Mouse (Mus musculus) thymus, postnatal 0 days (tissue): ENCODE data around the gene Rtl8c. TPM values are rescaled to one million over a fixed set of nuclear protein-coding genes. Genes with fewer than 3 reads are reported as not detected.
"Not testable (repeated sequence)": the region's sequence is repeated elsewhere in the genome, so short reads cannot be mapped to it uniquely, and the experiment has no call there.

Experiments
- DNase-seq: peaks from one replicate; pipeline ENCODE4 v3.0.0-alpha.2; 2015; ENCODE audit warnings: low spot score
- polyA plus RNA-seq: library from polyadenylated mRNA; unstranded; fragments of >200 nt; fragmentation: Nextera tagmentation; extraction: Ambion mirVana; gene quantifications from 2 replicates; pipeline ENCODE4 v1.2.1, GENCODE M21; 2015

Rtl8c gene
- polyA plus RNA-seq, result 16.4 and 16.8 TPM in 2 replicates

- DNase-seq, result peak; percentile 72
Measured at GRCm38 (mm10) chrX:53607242-53608121, at the start of gene Rtl8c. TSS of gene Rtl8c (plus strand) at chrX:53608032.

- no peak for DNase-seq
Measured at GRCm38 (mm10) chrX:53579311-53579710, 28.5 kb upstream of the Rtl8c start.

GRCm38 (mm10) chrX:53581407-53581806 is 26.4 kb upstream of the Rtl8c start:
- not testable (repeated sequence) for DNase-seq

- DNase-seq, result not testable (repeated sequence)
Measured at GRCm38 (mm10) chrX:53583404-53583803, 24.4 kb upstream of the Rtl8c start.

- peak; percentile 9 for DNase-seq
Measured at GRCm38 (mm10) chrX:53599993-53600392, 7.8 kb upstream of the Rtl8c start.

- not testable (repeated sequence) for DNase-seq
Measured at GRCm38 (mm10) chrX:53606176-53606575, 1.7 kb upstream of the Rtl8c start.

GRCm38 (mm10) chrX:53608122-53608813 is 436 bp downstream of the Rtl8c start:
- DNase-seq, result no peak

GRCm38 (mm10) chrX:53608879-53609278 is 1.0 kb downstream of the Rtl8c start, which contains the start of gene Gm14597:
TSS of gene Gm14597 (minus strand) at chrX:53608979.
- not testable (repeated sequence) for DNase-seq

GRCm38 (mm10) chrX:53610571-53610970 is 2.7 kb downstream of the Rtl8c start:
- DNase-seq, result peak; percentile 64

GRCm38 (mm10) chrX:53611395-53611794 is 3.6 kb downstream of the Rtl8c start:
- not testable (repeated sequence) for DNase-seq

- DNase-seq, result not testable (repeated sequence)
Measured at GRCm38 (mm10) chrX:53638107-53638506, 30.3 kb downstream of the Rtl8c start.

- DNase-seq, result not testable (repeated sequence)
Measured at GRCm38 (mm10) chrX:53642604-53642979, 34.8 kb downstream of the Rtl8c start.

GRCm38 (mm10) chrX:53642980-53643961 is 35.4 kb downstream of the Rtl8c start, which contains the start of gene Rtl8a:
TSS of gene Rtl8a (minus strand) at chrX:53643682.
- peak; percentile 56 for DNase-seq

GRCm38 (mm10) chrX:53645885-53646284 is 38.1 kb downstream of the Rtl8c start:
- DNase-seq, result no peak

GRCm38 (mm10) chrX:53652917-53653316 is 45.1 kb downstream of the Rtl8c start:
- not testable (repeated sequence) for DNase-seq

Other genes with a start within 250 kb of the Rtl8c start
- 41.4 and 42.1 TPM in 2 replicates for gene Mospd1, start 237.5 kb upstream of the Rtl8c start, polyA plus RNA-seq
- gene Etd, start 173.1 kb upstream of the Rtl8c start, polyA plus RNA-seq, result 0.30 TPM in 1 of 2 replicates, not detected in the other
- not detected in 2 replicates for gene Gm14597, start 947 bp downstream of the Rtl8c start, polyA plus RNA-seq
- 45.1 and 48.1 TPM in 2 replicates for gene Rtl8a, start 35.6 kb downstream of the Rtl8c start, polyA plus RNA-seq
- gene Rtl8b, start 62.4 kb downstream of the Rtl8c start, polyA plus RNA-seq, result 39.8 and 41.2 TPM in 2 replicates
- gene 4930502E18Rik, start 116.8 kb downstream of the Rtl8c start, polyA plus RNA-seq, result not detected in 2 replicates
- gene 1700013H16Rik, start 149.8 kb downstream of the Rtl8c start, polyA plus RNA-seq, result not detected in 2 replicates
- gene Zfp36l3, start 168.4 kb downstream of the Rtl8c start, polyA plus RNA-seq, result not detected in 2 replicates
- 4.2 and 5.9 TPM in 2 replicates for gene Xlr, start 189.7 kb downstream of the Rtl8c start, polyA plus RNA-seq